Mouse (Mus musculus): ENCODE measurements around the gene Colec11. TPM values are rescaled to one million over a fixed set of nuclear protein-coding genes. Genes with fewer than 3 reads are reported as not detected.

Colec11 gene
- total and polyA plus RNA-seq, 3 experiments = not detected

DNA sequence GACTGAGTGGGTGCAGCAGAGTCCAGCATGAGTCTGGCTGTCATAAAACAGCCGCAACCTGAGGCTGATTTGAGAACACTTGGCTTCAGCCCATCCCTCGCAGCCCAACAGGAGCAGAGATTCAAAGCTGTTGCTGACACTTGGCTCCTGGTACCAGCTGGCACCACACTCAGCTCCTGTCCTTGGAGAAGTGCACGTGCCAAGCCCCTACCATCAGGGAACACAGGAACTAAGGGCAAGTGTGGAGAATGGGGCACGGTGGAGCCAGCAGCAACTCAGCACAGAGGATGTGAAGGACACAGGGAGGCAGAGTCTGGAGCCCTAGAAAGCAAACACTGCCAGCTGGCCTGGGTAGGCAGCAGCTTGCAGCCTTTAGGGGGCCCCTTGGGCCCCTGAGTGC lies 20.9 kb downstream of the Colec11 start:
- peaks cover 18% of the 10 kb centered on the region for H3K27me3 ChIP-seq (replicated peaks)
- dilution Hi-C loops (cut with MboI; ENCODE audit: extremely low pct_ligation_motif_present, extremely low pct_unique_long_range_greater_than_20kb, low sequenced_read_pairs) (no loop called here), in situ Hi-C loops (cut with MboI; ENCODE audit: low pct_ligation_motif_present, low pct_unique_long_range_greater_than_20kb, low sequenced_read_pairs) (no loop called here)
- H3K36me3 ChIP-seq (replicated peaks in 1 of 2; ENCODE audit: control insufficient read depth in 1 of 2, insufficient read depth in 1 of 2, low read length in 1 of 2) = no peaks in the 10 kb centered on the region
- H3K4me3 ChIP-seq (replicated peaks in 1 of 3; ENCODE audit: low read depth in 2 of 3, low read length in 2 of 3, poor library complexity in 1 of 3) = no peak overlapping the region
- no peak for DNase-seq (ENCODE audit: extremely low read depth)
- H3K4me2 ChIP-seq (ENCODE audit: insufficient read depth, low read depth, poor library complexity, severe bottlenecking) = no peak overlapping the region
- no peak overlapping the region for H3K27ac ChIP-seq (ENCODE audit: insufficient read depth, low read depth)
- H3K9ac ChIP-seq (ENCODE audit: insufficient read depth, low read depth) = no peak overlapping the region
- H3K79me2 ChIP-seq (replicated peaks; ENCODE audit: control insufficient read depth, extremely low read depth, insufficient read depth, poor library complexity, severe bottlenecking) = no peaks in the 10 kb centered on the region
- TF ChIP-seq CTCF (conservative IDR thresholded peaks at IDR 0.05 in 1 of 2, IDR thresholded peaks at IDR 0.05 in 1 of 2; ENCODE audit: low read depth in 2 of 2, low read length in 2 of 2) = no peak
- no peak for TF ChIP-seq ZKSCAN1 (IDR thresholded peaks at IDR 0.05; ENCODE audit: borderline replicate concordance, low read depth, low read length)
- TF ChIP-seq MXI1 (IDR thresholded peaks at IDR 0.05; ENCODE audit: low read depth, low read length) = no peak
- no peak for TF ChIP-seq E2F4 (IDR thresholded peaks at IDR 0.05; ENCODE audit: insufficient replicate concordance, low read depth, low read length)
- TF ChIP-seq TCF12 (IDR thresholded peaks at IDR 0.05; ENCODE audit: low read depth, low read length) = no peak
- TF ChIP-seq UBTF (IDR thresholded peaks at IDR 0.05; ENCODE audit: low read depth, low read length) = no peak
- no peak for TF ChIP-seq USF1 (IDR thresholded peaks at IDR 0.05; ENCODE audit: low read depth, low read length)
- no peak for TF ChIP-seq NRF1 (IDR thresholded peaks at IDR 0.05; ENCODE audit: low read depth, low read length)
- TF ChIP-seq NELFE (IDR thresholded peaks at IDR 0.05; ENCODE audit: low read depth, low read length) = no peak
- no peak for TF ChIP-seq JUN (IDR thresholded peaks at IDR 0.05; ENCODE audit: insufficient read depth, low read depth, low read length)
- TF ChIP-seq USF2 (conservative IDR thresholded peaks at IDR 0.05; ENCODE audit: low read depth, low read length) = no peak
- TF ChIP-seq IRF4 (IDR thresholded peaks at IDR 0.05; ENCODE audit: low read depth, low read length) = no peak
- no peak for TF ChIP-seq RCOR1 (conservative IDR thresholded peaks at IDR 0.05; ENCODE audit: low read depth, low read length)
- no peak for TF ChIP-seq ZMIZ1 (IDR thresholded peaks at IDR 0.05; ENCODE audit: low read depth, low read length)
- TF ChIP-seq GABPA (IDR thresholded peaks at IDR 0.05; ENCODE audit: insufficient replicate concordance, low read depth, low read length) = no peak
- no peaks in the 10 kb centered on the region for H3K9me3 ChIP-seq (replicated peaks; ENCODE audit: low read length)
- H3K4me1 ChIP-seq (ENCODE audit: control insufficient read depth in 1 of 2, insufficient read depth in 2 of 2) = no peaks in the 10 kb centered on the region

DNA sequence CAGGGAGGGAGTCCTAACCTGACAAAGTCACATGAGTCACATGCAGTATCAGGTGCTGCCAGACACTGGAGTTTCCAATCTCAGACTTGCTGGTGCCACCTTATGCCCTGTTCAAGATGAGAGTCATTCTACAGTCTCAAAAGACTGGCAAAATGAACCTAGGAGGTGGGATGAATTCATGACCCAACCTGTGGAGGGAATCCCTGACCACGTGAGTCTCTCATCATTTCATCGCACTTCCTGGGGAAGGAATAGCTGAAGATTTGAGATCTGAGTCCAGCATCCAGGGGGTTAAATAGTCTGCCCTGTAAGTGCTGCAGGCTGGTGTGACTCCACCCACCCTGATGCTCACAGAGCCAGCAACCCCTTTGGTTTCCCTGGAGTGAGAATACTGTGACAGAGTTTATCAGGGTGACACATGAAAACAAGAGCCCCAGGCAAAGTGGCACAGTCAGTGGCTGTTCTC lies 24.6 kb downstream of the Colec11 start:
- no peak for DNase-seq (ENCODE audit: extremely low read depth)
- Histone ChIP-seq H3K9ac (ENCODE audit: insufficient read depth, low read depth) (no peak overlapping the region), H3K4me2 (ENCODE audit: insufficient read depth, low read depth, poor library complexity, severe bottlenecking) (no peak overlapping the region), H3K9me3 (replicated peaks; ENCODE audit: low read length) (no peaks in the 10 kb centered on the region), H3K36me3 (replicated peaks in 1 of 2; ENCODE audit: control insufficient read depth in 1 of 2, insufficient read depth in 1 of 2, low read length in 1 of 2) (no peaks in the 10 kb centered on the region), H3K27me3 (replicated peaks) (peaks cover 26% of the 10 kb centered on the region), H3K4me1 (ENCODE audit: control insufficient read depth in 1 of 2, insufficient read depth in 2 of 2) (no peaks in the 10 kb centered on the region), H3K4me3 (replicated peaks in 1 of 3; ENCODE audit: low read depth in 2 of 3, low read length in 2 of 3, poor library complexity in 1 of 3) (no peak overlapping the region), H3K79me2 (replicated peaks; ENCODE audit: control insufficient read depth, extremely low read depth, insufficient read depth, poor library complexity, severe bottlenecking) (no peaks in the 10 kb centered on the region), H3K27ac (ENCODE audit: insufficient read depth, low read depth) (no peak overlapping the region)
- dilution Hi-C loops (cut with MboI; ENCODE audit: extremely low pct_ligation_motif_present, extremely low pct_unique_long_range_greater_than_20kb, low sequenced_read_pairs) = no loop called here
- TF ChIP-seq PAX5 (IDR thresholded peaks at IDR 0.05; ENCODE audit: low read length) (no peak), JUN (IDR thresholded peaks at IDR 0.05; ENCODE audit: insufficient read depth, low read depth, low read length) (no peak), MYC (IDR thresholded peaks at IDR 0.05; ENCODE audit: low read depth, low read length) (no peak), GABPA (IDR thresholded peaks at IDR 0.05; ENCODE audit: insufficient replicate concordance, low read depth, low read length) (no peak), TCF12 (IDR thresholded peaks at IDR 0.05; ENCODE audit: low read depth, low read length) (no peak), IRF4 (IDR thresholded peaks at IDR 0.05; ENCODE audit: low read depth, low read length) (no peak), MAZ (IDR thresholded peaks at IDR 0.05; ENCODE audit: low read depth, low read length) (no peak)
- in situ Hi-C loops (cut with MboI; ENCODE audit: low pct_ligation_motif_present, low pct_unique_long_range_greater_than_20kb, low sequenced_read_pairs) = loop anchor here (25.0 kb wide), 1 partner anchor 514 kb away; no protein-coding TSS in a partner anchor

Measured in CH12.LX (cell line).